Mouse (Mus musculus): ENCODE results near the gene Tbc1d24. TPM values are rescaled to one million over a fixed set of nuclear protein-coding genes. Genes with fewer than 3 reads are reported as not detected.

Tbc1d24 gene
- 1 to 10 TPM in 2 of 3 experiments, under 1 TPM in 1; 0.66 to 1.4 (median 1.0) TPM for polyA plus RNA-seq (2017; shearing (Covaris generic))

- peak; percentile 47 for ATAC-seq
These were observed at the start of gene Tbc1d24 for GRCm38 (mm10) chr17:24205284-24205888. Gene Tbc1d24, minus strand, starts transcription at chr17:24205562.

GRCm38 (mm10) chr17:24252329-24252728 lies 47.0 kb upstream of the Tbc1d24 start:
- no peak for ATAC-seq

DNA sequence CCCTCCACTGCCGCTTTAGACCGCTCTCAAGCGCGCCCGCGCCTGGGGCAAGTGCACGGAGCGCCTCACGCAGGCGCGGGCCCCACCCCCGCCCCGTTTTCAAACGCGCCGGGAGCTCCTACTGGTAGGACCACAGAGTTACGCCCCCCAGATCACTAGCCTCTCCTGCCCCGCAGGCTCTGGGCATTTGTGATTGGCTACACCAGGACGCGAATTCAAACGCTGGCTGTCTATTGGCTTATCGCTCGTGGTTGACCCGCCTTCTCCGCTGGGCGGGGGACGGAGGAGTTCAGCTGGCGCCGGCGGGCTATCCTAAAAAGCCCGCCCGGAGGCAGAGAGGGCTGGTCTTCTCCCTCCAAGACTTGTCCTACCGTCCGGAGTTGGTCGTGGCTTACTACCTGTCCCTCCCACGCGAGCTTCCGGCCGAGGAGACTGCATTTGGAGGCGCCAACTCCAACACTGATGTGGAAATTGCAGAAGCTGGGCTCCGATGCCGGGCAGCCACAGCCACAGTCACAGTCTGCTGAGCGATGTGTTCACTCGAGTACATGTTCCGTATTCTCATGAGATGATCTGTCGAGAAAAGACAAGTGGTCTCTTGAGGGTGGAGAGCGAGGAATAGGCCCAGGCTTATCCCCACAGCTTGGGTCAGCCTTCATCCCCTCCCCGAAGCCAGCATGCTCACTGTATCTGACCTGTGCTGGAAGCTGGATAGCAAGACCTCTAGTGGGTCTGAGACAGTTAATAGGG lies 46.1 kb upstream of the Tbc1d24 start, which contains the start of gene Ccnf:
TSS of gene Ccnf (minus strand) at position 165 of the 750 bp plus-strand sequence.
- peak; percentile 99 for ATAC-seq

- peak; percentile 26 for ATAC-seq
These were observed 45.6 kb upstream of the Tbc1d24 start for GRCm38 (mm10) chr17:24250988-24251319.

- ATAC-seq: no peak
These were observed 43.3 kb upstream of the Tbc1d24 start for GRCm38 (mm10) chr17:24248641-24249040.

GRCm38 (mm10) chr17:24244061-24244460 lies 38.7 kb upstream of the Tbc1d24 start:
- no peak for ATAC-seq

- ATAC-seq: no peak
These were observed 38.1 kb upstream of the Tbc1d24 start for GRCm38 (mm10) chr17:24243311-24243969.

DNA sequence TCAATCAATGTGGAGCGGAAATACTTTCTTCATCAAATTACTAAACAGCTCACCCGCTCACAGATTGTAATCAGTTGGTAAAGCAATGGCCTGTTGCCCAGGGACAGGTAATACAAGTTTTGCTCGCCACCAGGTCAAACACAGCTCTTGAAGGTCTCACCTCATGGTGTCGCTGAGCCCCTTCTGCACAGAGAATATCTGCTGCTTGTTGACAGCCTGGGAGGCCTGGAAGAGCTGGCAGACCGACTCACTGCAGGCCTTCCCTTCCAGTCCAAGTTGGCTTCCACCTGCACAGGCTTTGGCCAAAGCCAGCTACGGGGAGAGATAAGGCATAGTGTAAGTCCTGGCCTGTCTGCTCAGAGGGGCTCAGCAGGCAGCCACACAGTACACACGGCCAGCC lies 31.6 kb upstream of the Tbc1d24 start:
- no peak for ATAC-seq

DNA sequence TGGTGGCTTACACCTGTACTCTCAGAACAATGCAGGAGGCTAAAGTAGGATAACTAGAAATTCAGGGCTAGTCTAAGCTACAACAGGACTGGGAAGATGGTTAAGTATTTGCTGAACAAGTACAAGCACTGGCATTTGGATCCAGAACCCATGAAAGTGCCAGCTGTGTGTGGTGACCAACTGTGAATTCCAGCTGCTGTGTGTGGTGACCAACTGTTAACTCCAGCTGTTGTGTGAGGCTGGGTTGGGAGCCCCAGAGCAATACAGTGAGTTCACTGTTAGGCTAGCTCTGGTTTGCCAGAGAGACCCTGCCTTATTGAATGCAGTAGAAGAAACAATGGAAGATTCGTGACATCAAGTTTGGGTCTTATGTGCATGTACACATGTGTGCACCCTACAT lies 31.1 kb upstream of the Tbc1d24 start:
- ATAC-seq: no peak

DNA sequence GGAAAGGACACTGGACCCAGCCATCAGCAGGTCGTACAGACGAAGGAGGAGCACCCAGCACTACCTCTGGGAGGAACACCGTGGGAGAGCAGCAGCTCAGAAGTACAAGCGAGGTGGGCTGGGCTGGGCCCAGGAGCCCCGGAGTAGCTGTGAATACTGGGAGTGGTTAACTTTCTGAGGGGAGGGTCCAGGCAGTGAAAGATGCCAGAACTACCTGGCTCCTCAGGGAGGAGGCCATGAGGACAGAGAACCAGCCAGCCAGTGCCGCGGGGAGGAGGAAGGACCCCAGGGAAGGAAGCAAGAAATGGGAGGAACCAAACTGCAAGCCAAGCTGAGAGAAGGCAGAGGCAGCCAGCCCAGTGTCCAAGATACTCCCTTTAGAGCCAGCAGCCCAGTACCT lies 22.6 kb upstream of the Tbc1d24 start:
- ATAC-seq: no peak

DNA sequence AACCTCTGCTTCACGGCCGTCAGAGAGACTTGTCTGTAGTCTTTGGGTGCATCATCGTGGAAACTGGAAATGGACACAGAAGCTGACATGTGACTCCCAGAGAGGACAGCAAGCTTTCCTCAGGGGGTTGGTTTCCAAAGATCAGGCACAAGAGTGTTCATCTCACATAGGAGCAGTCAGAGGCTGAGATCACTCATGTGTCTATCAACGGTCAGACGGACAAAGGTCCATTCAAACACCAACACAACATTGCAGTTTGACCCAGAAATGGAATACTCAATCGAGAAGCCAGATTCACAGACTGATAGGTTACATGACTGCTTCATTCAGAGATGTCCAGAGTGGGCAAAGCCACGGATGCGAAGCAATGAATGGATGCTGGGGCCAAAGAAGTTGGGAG lies 21.4 kb upstream of the Tbc1d24 start:
- ATAC-seq: no peak

- no peak for ATAC-seq
These were observed 20.5 kb upstream of the Tbc1d24 start for GRCm38 (mm10) chr17:24225851-24226250.

GRCm38 (mm10) chr17:24224741-24225140 lies 19.4 kb upstream of the Tbc1d24 start:
- ATAC-seq: no peak

DNA sequence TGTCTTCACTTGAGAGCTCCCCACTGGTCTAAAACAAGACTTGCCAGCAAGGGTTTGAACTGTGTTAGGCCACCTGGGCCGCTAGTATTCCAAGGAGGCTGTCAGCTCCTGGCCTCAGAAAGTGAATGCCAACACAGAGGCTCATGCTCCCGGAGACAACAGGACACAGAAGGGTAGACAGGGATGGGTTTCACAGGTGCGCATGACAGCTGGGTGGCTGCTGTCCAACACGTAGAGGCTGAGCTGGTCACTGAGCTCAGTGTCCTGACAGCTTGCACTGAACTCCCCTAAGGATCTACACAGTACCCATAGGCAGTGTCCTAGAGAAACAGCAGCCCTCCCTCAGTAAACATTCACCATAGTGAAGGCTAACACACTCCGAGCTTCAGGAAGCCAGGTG lies 18.2 kb upstream of the Tbc1d24 start:
- no peak for ATAC-seq

DNA sequence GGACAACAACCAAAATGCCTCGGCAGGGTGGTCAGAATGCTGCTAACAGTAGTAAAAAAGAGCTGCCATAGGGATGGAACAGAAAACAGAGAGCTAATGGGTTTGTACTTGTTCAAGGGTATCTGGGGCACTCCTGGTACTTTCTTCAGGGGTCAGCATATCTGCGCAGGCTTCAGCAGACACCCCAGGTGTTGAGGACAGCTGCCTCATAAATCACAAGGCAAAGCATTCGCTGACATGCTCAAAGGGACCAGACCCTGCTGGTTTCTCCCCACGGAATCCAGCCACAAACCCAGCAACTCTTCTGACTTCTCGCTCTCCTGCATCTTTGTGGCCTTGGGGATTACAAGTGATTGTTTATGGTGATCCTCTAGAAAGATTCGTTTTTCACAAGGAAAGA lies 17.3 kb upstream of the Tbc1d24 start:
- ATAC-seq: no peak

DNA sequence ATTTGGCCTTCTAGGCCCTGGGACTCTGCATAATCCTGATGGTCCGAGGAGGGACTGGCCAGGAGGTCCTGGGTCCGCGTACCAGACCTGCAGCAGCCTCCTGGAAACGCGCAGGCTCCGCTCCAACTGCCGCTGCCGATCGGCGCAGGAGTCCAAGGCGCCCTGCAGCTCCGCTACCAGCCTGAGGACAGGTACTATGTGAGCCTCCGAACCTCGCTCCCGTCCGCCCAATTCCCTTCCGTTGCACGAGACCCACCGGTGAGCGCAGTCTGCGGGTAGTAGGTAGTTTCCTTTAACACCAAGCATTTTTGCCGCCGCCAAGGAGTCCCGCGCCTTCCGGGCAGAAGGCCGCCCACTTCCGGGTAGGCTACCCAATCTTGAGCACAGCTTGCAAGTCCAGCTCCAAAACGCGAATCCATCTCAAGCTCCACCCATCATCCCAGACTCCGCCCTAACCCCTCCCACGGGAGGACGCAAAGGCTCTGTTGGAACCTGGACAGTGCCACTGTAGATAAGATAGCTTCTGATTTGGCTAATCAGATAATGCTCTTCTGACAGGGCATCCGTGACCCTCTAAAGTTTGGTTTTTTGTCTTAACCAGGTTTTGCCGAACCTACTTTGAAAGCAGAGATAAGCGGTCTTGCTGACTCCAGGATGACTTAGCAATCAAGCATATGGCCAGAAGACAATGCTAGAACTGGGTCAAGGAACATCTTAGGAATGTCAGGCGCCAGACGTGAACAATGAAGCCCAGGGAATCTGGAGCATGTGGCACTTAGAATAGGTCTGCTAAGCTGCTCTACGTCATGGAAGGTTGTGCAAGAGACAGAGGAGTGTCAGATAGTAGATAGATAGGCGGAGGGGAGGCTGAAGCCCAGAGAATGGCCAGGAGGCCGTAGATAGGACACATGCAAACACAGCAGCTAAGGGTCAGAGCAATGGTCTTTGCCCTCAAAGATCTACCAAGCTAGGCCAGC lies 15.4 kb upstream of the Tbc1d24 start, which contains the start of gene Tedc2:
TSS of gene Tedc2 (minus strand) at position 417 of the 977 bp plus-strand sequence.
- peak; percentile 98 for ATAC-seq

GRCm38 (mm10) chr17:24216836-24217235 lies 11.5 kb upstream of the Tbc1d24 start:
- ATAC-seq: no peak

DNA sequence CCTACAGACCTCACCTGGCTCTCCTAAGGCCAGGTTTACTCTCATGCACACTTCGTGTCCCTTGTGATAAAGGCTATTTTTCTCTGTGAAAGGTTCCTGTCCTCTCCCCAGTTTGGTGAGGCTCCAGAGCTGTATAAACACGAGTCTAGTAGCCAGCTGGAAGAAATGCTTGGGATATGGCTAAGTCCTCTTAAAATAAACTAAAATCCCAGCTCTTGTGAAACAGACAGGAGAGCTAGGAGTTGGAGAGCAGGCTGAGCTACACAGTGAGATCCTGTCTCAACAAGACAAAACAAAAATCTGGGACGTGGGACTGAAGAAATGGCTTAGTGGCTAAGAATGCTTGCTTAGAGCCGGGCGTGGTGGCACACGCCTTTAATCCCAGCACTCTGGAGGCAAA lies 7.8 kb upstream of the Tbc1d24 start:
- no peak for ATAC-seq

DNA sequence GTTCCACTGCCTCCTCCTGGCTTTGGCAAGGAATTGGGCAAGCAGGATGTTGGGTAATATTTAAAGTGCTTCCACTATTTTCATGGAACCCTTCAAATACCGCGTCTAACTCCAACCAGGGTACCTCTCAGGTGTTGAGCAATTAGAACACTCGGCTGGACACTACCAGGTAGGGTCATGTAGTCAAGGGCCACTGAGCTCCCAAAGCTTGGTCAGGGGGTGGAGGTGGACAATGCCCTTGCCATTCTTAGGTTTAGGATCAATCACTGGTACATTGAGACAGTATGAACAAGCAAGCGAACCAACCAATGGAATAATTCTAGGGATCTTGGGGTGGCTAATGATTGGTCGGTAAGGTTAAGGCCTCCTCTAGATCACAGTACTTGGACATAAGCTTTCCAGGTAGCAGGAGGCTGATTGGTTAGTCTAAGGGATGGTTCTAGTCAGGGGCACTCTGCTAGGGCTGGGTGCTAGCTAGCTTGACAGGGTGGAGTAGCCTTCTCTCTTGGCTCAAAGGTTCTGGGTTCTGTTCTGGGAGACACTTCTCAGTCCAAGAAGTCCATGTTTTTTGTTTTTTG lies 7.2 kb upstream of the Tbc1d24 start:
- no peak for ATAC-seq

GRCm38 (mm10) chr17:24211631-24212440 lies 6.5 kb upstream of the Tbc1d24 start:
- ATAC-seq: peak; percentile 68

DNA sequence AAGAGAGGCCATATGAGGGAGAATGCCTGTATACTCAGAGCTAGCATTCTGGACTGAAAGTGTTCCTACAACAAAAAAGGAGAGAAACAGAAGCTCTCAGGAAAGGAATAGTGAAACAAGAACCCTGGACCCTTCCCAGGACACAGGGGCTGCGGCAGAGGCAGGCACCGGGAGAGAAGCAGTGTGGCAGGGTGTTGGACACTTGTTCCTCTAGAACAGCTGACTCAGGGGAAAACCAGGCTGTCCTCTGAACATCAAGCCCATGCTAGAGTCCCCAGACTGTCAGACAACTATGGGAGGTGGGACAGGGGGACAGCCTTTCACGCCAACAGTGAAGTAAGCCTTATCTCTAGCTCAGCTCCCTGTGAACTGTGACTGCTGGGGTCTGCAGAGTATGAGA lies 5.2 kb upstream of the Tbc1d24 start:
- ATAC-seq: no peak

Measured in inflammation-experienced regulatory T-cells, adult 6 months (primary cell).